12 mouse cellular contexts compared by ENCODE assay signal in the genomic region with DNA sequence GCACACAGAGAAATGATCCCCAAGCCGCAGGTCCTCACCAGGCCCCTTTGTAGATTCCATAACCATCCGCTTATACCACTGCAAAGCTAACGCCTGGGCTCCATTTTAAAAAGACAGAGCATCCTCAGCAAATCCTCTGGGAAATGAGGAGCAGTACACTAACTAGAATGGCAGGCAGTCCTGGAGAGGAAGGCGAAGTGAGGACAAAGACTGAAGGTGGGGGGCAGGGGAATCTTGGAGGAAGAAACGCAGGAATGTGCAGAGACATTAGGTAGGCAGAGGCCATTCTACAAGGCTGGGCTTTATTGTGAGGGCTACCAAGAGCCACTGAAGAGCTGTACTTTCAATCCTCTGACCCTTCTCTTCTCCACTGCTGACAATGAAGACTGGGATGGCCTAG. TPM values are rescaled to one million over a fixed set of nuclear protein-coding genes. Genes with fewer than 3 reads are reported as not detected.
DNase-seq lines count a peak whose midpoint lies in the region; ATAC-seq and TF ChIP-seq lines count a peak whose summit lies in the region.
"Had no signal": no experiment of that assay in that cellular context is flagged by ENCODE, and none has a peak within 500 bp of the region (broad histone marks: within the 10 kb centered on the region; RNA-seq: fewer than 3 reads in every experiment).

No protein-coding gene starts in this region.

- 0 out of 2 replicates have a peak, but pooled peaks cover 4% of the 10 kb centered on the region for H3K36me3 ChIP-seq in heart, embryonic 10.5 days
- H3K36me3 ChIP-seq in lung, postnatal 0 days (ENCODE audit: insufficient read depth, low read length), result no peaks in the 10 kb centered on the region
- H3K36me3 ChIP-seq in heart, embryonic 16.5 days (ENCODE audit: control insufficient read depth, insufficient read depth), result no peaks in the 10 kb centered on the region
- H3K36me3 ChIP-seq in stomach, embryonic 16.5 days (ENCODE audit: control insufficient read depth, insufficient read depth, low read length), result no peaks in the 10 kb centered on the region
- H3K36me3 ChIP-seq in forebrain, embryonic 16.5 days (ENCODE audit: control insufficient read depth, insufficient read depth), result no peaks in the 10 kb centered on the region
- H3K36me3 ChIP-seq: hindbrain, embryonic 12.5 days had no signal

- H3K9ac ChIP-seq in lung, postnatal 0 days (replicated peaks; ENCODE audit: low read depth), result no peak overlapping the region
- no peak overlapping the region for H3K9ac ChIP-seq in heart, embryonic 16.5 days (ENCODE audit: low read length)
- no peak overlapping the region for H3K9ac ChIP-seq in stomach, embryonic 16.5 days (ENCODE audit: low read length)
- H3K9ac ChIP-seq in forebrain, embryonic 16.5 days (replicated peaks; ENCODE audit: low read depth, low read length), result no peak overlapping the region
- H3K9ac ChIP-seq: hindbrain, embryonic 12.5 days; liver, embryonic 14.5 days had no signal

- ATAC-seq in lung, postnatal 0 days, result no peak
- ATAC-seq in heart, embryonic 16.5 days (replicated peaks; ENCODE audit: extremely low read depth, insufficient read depth, low FRiP score), result no peak
- ATAC-seq in stomach, embryonic 16.5 days (ENCODE audit: insufficient read depth, low FRiP score), result no peak
- no peak for ATAC-seq in forebrain, embryonic 16.5 days

- H3K4me2 ChIP-seq in lung, postnatal 0 days (replicated peaks; ENCODE audit: low read depth, low read length), result no peak overlapping the region
- peak overlapping the region; percentile 29 for H3K4me2 ChIP-seq in heart, embryonic 16.5 days (ENCODE audit: low read depth, low read length)
- no peak overlapping the region for H3K4me2 ChIP-seq in stomach, embryonic 16.5 days (ENCODE audit: low read depth, low read length)
- no peak overlapping the region for H3K4me2 ChIP-seq in forebrain, embryonic 16.5 days (ENCODE audit: low read length)
- H3K4me2 ChIP-seq: hindbrain, embryonic 12.5 days had no signal

- no peak for DNase-seq in heart, embryonic 10.5 days (ENCODE audit: low spot score)
- DNase-seq in heart, adult 8-10 months (ENCODE audit: low spot score), result no peak
- DNase-seq in lung, postnatal 0 days (ENCODE audit: low spot score), result no peak
- DNase-seq in lung, postnatal 4 days, result no peak
- DNase-seq in frontal cortex, postnatal 10 days (ENCODE audit: low spot score in 2 of 2), result no peak
- DNase-seq: adrenal gland, adult 8-10 months; thymus, adult 18-20 months had no signal

- TF ChIP-seq EP300 in lung, postnatal 0 days (IDR thresholded peaks at IDR 0.05), result no peak

- peak overlapping the region; percentile 85 for H3K27ac ChIP-seq in heart, embryonic 10.5 days
- H3K27ac ChIP-seq in lung, postnatal 0 days (ENCODE audit: low read length), result peak overlapping the region; percentile 22
- H3K27ac ChIP-seq in heart, embryonic 16.5 days (ENCODE audit: low read length), result peak overlapping the region; percentile 77
- H3K27ac ChIP-seq in stomach, embryonic 16.5 days (ENCODE audit: low read length), result peak overlapping the region; percentile 47; the same call in 1 of the 2 replicates
- no peak overlapping the region for H3K27ac ChIP-seq in forebrain, embryonic 16.5 days (ENCODE audit: low read length)
- H3K27ac ChIP-seq: liver, embryonic 14.5 days had no signal

- peak overlapping the region; percentile 33 for H3K4me3 ChIP-seq in heart, embryonic 10.5 days
- H3K4me3 ChIP-seq in lung, postnatal 0 days (ENCODE audit: low read depth, low read length), result no peak overlapping the region
- no peak overlapping the region for H3K4me3 ChIP-seq in heart, embryonic 16.5 days (ENCODE audit: low read length)
- no peak overlapping the region for H3K4me3 ChIP-seq in stomach, embryonic 16.5 days (replicated peaks; ENCODE audit: low read length)
- H3K4me3 ChIP-seq in forebrain, embryonic 16.5 days (replicated peaks; ENCODE audit: low read length), result no peak overlapping the region
- H3K4me3 ChIP-seq: hindbrain, embryonic 12.5 days had no signal

- H3K4me1 ChIP-seq in heart, embryonic 10.5 days, result peaks cover 84% of the 10 kb centered on the region
- peaks cover 41% of the 10 kb centered on the region; the same call in 1 of the 2 replicates for H3K4me1 ChIP-seq in lung, postnatal 0 days (ENCODE audit: insufficient read depth, low read depth, low read length)
- H3K4me1 ChIP-seq in heart, embryonic 16.5 days (ENCODE audit: control insufficient read depth, insufficient read depth, low read length), result peaks cover 68% of the 10 kb centered on the region
- peaks cover 48% of the 10 kb centered on the region for H3K4me1 ChIP-seq in stomach, embryonic 16.5 days (ENCODE audit: control insufficient read depth, insufficient read depth, low read length)
- H3K4me1 ChIP-seq in forebrain, embryonic 16.5 days (replicated peaks; ENCODE audit: control insufficient read depth, insufficient read depth, low read length), result peaks cover 9% of the 10 kb centered on the region

- H3K9me3 ChIP-seq in heart, embryonic 10.5 days, result no peaks in the 10 kb centered on the region
- H3K9me3 ChIP-seq in lung, postnatal 0 days (ENCODE audit: low read length), result no peaks in the 10 kb centered on the region
- no peaks in the 10 kb centered on the region for H3K9me3 ChIP-seq in heart, embryonic 16.5 days (replicated peaks; ENCODE audit: control insufficient read depth, low read length)
- no peaks in the 10 kb centered on the region for H3K9me3 ChIP-seq in stomach, embryonic 16.5 days (replicated peaks; ENCODE audit: control insufficient read depth, low read length)
- H3K9me3 ChIP-seq in forebrain, embryonic 16.5 days (ENCODE audit: control insufficient read depth, low read length), result no peaks in the 10 kb centered on the region
- H3K9me3 ChIP-seq: hindbrain, embryonic 12.5 days had no signal

- TF ChIP-seq CTCF in lung, postnatal 0 days (IDR thresholded peaks at IDR 0.05), result no peak

- H3K27me3 ChIP-seq in heart, embryonic 10.5 days (ENCODE audit: insufficient read depth, poor library complexity, severe bottlenecking), result no peaks in the 10 kb centered on the region
- H3K27me3 ChIP-seq in lung, postnatal 0 days (replicated peaks; ENCODE audit: insufficient read depth, low read length), result no peaks in the 10 kb centered on the region
- no peaks in the 10 kb centered on the region for H3K27me3 ChIP-seq in heart, embryonic 16.5 days (ENCODE audit: control insufficient read depth, insufficient read depth, low read length)
- no peaks in the 10 kb centered on the region for H3K27me3 ChIP-seq in stomach, embryonic 16.5 days (ENCODE audit: control insufficient read depth, insufficient read depth, low read length)
- no peaks in the 10 kb centered on the region for H3K27me3 ChIP-seq in forebrain, embryonic 16.5 days (replicated peaks; ENCODE audit: control insufficient read depth, insufficient read depth, low read length)
- H3K27me3 ChIP-seq: hindbrain, embryonic 12.5 days had no signal

- WGBS in heart, embryonic 10.5 days, result 62% methylated on average over 5 of the region's 5 CpGs
- WGBS in lung, postnatal 0 days, result 64% methylated on average over 5 of the region's 5 CpGs
- 58% methylated on average over 5 of the region's 5 CpGs for WGBS in heart, embryonic 16.5 days
- WGBS in stomach, embryonic 16.5 days, result 72% methylated on average over 5 of the region's 5 CpGs
- 75% methylated on average over 5 of the region's 5 CpGs for WGBS in forebrain, embryonic 16.5 days

RNA-seq across cellular contexts. Expression of a gene that starts 19.0 kb away (rescaled TPM):
- 81.9 and 82.4 TPM in 2 replicates for polyA plus RNA-seq in heart, embryonic 10.5 days (2016; fragmentation: Nextera tagmentation; extraction: Ambion mirVana)
- total RNA-seq in heart, adult 8-10 months (2022), result 100 to 1,000 TPM; 209 to 267 (median 247) TPM
- polyA plus RNA-seq in lung, postnatal 0 days (2015; fragmentation: Nextera tagmentation; extraction: Ambion mirVana), result 46.7 and 51.7 TPM in 2 replicates
- 73.3 and 74.2 TPM in 2 replicates for polyA plus RNA-seq in heart, embryonic 16.5 days (2015; fragmentation: Nextera tagmentation; extraction: Ambion mirVana)
- polyA plus RNA-seq in stomach, embryonic 16.5 days (2015; fragmentation: Nextera tagmentation; extraction: Ambion mirVana), result 64.5 and 67.9 TPM in 2 replicates
- 19.8 and 20.0 TPM in 2 replicates for polyA plus RNA-seq in forebrain, embryonic 16.5 days (2015; fragmentation: Nextera tagmentation; extraction: Ambion mirVana)
